Mouse (Mus musculus): Measurements from ENCODE around the gene Rbbp5.

GRCm38 (mm10) chr1:132431716-132432115 lies 45.4 kb upstream of the Rbbp5 start:
- TF ChIP-seq CTCF (IDR thresholded peaks at IDR 0.05; ENCODE audit: extremely low read depth, insufficient read depth, low read length): no peak
- no peak for TF ChIP-seq POLR2A (IDR thresholded peaks at IDR 0.05; ENCODE audit: extremely low read depth, insufficient read depth, low read length)
